Mouse (Mus musculus): ENCODE results near the gene Mzt1.
"Not testable (repeated sequence)": the region's sequence is repeated elsewhere in the genome, so short reads cannot be mapped to it uniquely, and the experiment has no call there.

Gene Mzt1

DNA sequence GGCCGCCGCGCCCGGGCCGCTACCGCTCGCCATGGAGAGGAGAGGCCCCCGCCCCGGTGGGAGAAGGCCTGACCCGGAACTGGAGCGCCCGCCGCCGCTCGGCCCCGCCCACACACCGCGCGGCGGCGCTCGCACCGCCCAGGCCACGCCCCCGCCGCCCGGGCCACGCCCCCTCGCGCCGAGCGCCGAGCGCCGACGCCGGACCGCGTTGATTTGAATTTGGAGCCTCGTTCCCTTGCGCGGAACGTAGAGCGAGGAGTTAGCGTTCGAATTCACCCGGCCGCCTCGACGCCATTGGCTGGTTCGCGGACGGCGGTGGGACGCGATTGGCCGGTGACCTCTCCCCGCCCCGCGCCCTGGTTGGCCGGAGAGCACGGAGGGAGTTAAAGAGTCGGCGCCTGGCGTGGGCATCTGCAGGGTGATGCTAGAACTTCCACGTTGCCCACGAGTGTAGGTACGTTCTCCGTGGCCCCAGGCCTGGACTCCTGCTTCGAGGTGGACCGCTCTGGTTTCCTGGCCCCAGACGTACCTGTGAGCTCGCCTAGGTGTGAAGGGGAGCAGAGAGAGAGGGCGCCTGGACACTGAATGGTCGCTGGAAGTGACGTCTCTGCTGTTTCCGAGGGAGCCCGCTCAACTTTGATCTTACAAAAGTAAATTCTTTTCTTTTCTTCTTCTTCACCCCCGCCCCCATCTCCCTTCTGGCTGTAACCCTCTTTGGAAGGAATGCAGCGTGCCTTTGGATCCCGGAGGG lies at the start of gene Mzt1, which contains the start of gene Bora:
Gene Mzt1 (minus strand): TSS at position 104 of the 751 bp plus-strand sequence.
Gene Bora (plus strand): TSS at position 192 of the 751 bp plus-strand sequence.
- peak; percentile 99 for DNase-seq (ENCODE audit: low read depth, low spot score)

DNA sequence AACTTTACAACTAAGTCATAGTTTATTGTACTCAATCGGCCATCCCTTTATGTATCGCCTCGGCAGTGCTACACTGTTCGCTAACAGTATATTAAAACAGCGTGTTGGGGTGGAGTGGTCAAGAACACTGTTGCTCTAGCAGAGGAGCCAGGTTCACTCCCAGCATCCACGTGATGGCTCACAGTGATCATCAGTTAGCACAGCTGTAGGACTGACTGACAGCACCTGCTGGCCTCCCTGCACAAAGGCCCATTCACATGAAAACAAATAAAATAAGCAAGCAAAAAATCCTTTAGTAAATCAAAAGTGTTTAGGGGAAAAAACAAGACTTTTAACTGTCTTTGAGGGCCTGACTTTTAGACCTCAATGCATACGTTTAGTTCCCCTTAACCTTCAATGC lies 43.0 kb upstream of the Mzt1 start:
- no peak for DNase-seq (ENCODE audit: low read depth, low spot score)

- no peak for DNase-seq (ENCODE audit: low read depth, low spot score)
Measured at GRCm38 (mm10) chr14:99071146-99071545, 25.2 kb upstream of the Mzt1 start.

GRCm38 (mm10) chr14:99063091-99063490 lies 17.2 kb upstream of the Mzt1 start:
- no peak for DNase-seq (ENCODE audit: low read depth, low spot score)

GRCm38 (mm10) chr14:99060616-99061015 lies 14.7 kb upstream of the Mzt1 start:
- DNase-seq (ENCODE audit: low read depth, low spot score): no peak

DNA sequence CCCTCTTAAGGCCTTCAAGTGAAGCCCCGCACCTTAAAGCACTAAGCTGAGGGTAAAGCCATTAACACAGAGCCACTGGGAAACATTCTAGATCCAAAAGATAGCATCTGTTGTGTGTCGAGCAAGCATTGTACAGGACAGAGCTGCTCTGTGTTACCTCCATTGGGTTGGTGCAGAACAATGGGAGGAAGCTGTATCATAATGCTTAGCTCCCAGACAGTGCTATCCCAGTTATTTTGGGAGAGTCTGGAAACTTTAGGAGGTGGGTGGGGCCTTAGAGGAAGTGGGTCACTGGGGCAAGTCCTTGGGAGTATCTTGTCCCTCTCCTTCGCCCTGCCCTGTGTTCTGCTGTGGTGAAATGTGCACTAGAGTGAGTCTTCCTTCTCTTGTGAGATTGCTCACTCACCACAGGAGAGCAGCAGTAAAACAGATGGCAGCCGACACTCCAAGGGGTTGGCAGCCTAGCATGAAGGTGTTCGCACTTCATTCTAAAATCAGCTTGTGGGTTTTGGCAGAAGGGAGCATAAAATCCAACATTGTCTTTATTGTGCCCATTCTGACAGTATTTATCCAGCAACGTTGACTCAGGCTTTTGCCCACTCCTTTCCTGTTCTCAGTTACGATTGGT lies 13.1 kb upstream of the Mzt1 start:
- peak; percentile 48 for DNase-seq (ENCODE audit: low read depth, low spot score)

GRCm38 (mm10) chr14:99046782-99047181 lies 848 bp upstream of the Mzt1 start:
- no peak for DNase-seq (ENCODE audit: low read depth, low spot score)

DNA sequence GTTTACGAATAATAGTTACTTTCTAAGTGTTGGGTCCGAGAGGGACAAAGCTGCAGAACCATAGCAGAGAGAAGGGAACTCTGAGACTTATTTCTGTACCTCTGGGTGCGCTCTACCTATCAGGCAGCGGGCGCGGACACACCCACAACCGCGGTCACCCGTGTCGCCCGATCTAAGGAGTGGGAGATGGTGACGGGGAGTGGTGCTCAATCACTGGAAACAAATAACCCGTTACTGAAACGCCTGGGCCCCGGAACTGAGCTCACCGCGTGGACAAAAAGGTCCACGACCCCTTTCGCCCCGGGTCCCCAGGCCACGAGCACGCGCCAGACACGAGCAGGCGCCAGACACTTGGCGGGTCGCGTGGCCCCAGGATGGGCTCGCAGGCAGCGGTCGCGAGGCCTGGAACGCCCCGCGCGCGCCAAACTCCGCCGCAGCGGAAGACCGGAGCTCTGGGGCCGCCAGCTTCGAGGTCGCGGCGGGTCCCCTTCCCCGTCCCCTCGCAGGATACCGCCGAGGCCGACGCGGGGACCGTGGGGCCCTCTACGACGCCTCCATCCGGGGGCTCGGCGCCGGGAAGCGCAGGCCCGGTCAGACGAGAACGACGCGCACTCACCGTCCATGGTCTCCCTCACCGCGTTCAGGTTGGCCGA lies 430 bp downstream of the Mzt1 start:
- DNase-seq (ENCODE audit: low read depth, low spot score): peak; percentile 64

GRCm38 (mm10) chr14:99044718-99045117 lies 1.2 kb downstream of the Mzt1 start:
- DNase-seq (ENCODE audit: low read depth, low spot score): no peak

GRCm38 (mm10) chr14:99044096-99044495 lies 1.8 kb downstream of the Mzt1 start:
- DNase-seq (ENCODE audit: low read depth, low spot score): no peak

DNA sequence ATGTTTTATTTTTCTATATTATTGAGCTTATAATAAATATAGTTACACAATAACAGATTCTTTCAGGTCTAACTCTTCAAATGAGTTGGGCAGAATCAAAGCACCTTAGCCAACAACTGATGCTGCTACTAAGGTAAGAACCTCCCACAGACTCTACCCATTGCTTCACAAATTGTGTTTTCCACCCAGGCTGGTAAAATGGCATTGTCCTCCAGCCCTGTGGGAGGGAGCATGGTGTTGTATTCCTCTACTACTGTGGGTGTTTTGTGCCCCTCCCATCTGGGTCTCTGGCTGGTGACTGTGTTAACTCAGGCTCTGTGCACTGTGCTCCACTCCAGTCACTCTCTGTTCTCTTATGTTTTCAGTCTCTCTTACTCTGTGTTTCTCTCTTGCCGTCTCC lies 2.4 kb downstream of the Mzt1 start:
- DNase-seq (ENCODE audit: low read depth, low spot score): peak; percentile 64

GRCm38 (mm10) chr14:99041416-99041815 lies 4.5 kb downstream of the Mzt1 start:
- no peak for DNase-seq (ENCODE audit: low read depth, low spot score)

GRCm38 (mm10) chr14:99039308-99039707 lies 6.6 kb downstream of the Mzt1 start:
- DNase-seq (ENCODE audit: low read depth, low spot score): peak; percentile 93

- DNase-seq (ENCODE audit: low read depth, low spot score): no peak
Measured at GRCm38 (mm10) chr14:99037703-99038102, 8.2 kb downstream of the Mzt1 start.

DNA sequence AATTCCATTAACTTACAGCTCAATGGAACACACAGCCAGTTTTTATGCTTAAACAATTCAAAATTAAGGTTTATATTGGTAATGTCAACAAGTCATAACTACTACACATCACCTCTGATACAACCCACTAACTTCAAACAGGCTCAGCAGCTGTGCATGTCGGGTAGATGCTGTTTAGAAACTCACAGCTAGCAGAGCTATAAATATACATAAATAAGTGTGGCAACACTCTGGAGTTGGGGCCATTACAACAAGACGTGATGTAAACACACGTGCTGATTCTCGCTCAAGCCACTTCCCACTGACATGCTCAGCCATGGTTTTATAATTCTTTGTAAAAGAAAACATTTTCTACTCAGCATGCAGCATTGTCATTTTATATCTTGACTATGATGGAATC lies 9.9 kb downstream of the Mzt1 start:
- DNase-seq (ENCODE audit: low read depth, low spot score): no peak

- not testable (repeated sequence) for DNase-seq (ENCODE audit: low read depth, low spot score)
Measured at GRCm38 (mm10) chr14:99034851-99035250, 11.1 kb downstream of the Mzt1 start.

DNA sequence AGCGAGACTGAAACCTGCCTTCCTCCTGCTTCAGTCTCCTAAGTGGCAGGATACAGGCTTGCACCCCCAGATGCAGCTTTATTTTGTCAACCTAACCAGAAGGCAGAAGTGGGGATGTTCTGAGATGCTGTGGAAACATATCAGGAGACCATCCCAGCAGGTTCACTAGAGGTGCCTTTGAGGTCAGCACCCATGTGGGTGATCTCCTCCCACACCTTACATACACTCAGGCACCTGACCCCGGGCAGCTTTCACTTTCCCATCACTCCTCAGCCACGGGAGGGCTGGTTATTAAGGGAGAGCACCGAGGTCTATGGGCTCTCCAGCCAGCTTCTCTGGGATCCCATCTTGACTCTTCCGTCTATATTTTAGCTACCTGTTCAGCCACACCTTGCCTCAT lies 13.3 kb downstream of the Mzt1 start:
- DNase-seq (ENCODE audit: low read depth, low spot score): no peak

DNA sequence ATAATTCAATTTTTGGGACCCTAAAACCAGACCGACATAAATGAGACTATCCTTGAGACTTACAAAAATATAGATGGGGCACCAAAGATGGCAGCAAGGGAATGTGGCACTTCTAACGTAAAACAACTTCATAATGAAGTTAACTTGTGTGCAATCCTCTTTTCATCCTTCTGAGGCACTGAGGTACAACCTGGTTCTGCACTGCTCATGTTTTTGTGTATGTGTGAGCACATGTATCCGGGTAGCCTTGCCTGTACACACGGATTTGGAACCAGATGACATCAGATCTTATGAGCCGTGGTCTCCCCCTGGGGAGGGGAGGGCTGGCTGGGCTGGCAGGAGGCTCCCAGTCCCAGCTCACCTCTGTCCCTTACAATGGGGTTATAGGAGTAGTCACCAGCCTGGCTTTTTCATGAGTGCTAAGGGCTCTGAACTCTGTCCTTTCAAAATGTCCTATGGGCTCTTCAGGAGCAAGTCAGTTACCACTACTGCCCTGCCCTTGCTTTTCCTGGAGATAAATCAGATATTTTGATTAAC lies 14.5 kb downstream of the Mzt1 start:
- DNase-seq (ENCODE audit: low read depth, low spot score): no peak

DNA sequence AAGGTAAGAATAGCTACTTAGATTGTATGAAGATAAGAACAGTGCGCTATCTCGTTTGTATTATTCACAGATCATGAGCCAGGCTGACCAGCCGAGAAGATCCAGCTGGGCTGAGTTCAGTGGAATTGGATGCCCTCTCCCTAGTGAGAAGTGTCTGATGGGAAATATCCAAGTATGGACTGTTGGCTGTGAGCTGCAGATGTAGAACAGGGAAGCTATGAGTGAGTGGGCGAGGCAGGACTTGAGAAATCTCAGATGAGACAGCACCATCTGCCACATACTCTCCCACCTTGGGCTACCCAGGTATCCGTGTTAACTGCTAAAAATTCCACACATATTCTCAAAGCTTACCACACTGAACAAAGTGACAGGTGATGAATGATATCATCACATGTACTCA lies 15.9 kb downstream of the Mzt1 start:
- DNase-seq (ENCODE audit: low read depth, low spot score): no peak

DNA sequence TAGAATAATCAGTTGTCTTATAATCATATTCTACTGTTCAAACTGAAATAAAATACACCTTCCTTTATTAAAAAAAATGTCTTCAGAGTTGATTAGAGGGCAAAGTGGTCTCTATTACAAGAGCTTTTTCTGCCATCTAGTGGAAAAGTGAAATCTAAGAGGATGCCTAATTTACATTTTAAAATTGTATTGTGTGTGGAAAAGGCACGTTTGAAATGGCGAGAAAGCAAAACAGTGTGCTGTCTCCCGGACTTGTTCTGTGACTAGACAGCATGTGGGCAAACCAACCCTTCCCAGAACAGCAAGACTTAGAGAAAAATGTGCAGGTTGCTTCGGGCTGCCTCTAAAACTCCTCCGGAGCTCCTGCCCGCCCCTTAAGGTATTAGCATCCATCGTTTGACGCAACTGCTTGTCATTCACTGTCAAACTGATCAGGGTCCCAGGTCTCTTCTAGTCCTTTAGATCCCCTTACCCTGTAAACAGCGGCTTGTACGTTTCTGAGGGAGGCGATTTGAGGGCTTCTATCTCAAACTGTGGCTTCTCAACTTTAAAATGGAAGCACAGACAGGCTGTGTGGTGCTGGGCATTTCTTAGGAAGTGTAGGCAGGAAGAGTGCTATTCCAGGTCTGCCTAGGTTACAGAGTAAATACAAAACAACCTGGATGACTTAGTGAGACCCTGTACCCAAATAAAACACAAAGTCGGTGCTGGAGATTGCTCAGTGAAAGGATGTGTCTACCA lies 23.4 kb downstream of the Mzt1 start:
- DNase-seq (ENCODE audit: low read depth, low spot score): no peak

GRCm38 (mm10) chr14:99019136-99019808 lies 26.7 kb downstream of the Mzt1 start:
- no peak for DNase-seq (ENCODE audit: low read depth, low spot score)

Data from ZHBTc4 (cell line).